Mouse (Mus musculus) embryonic facial prominence, embryonic 10.5 days (tissue): ENCODE results near the gene Atg9a. TPM values are rescaled to one million over a fixed set of nuclear protein-coding genes. Genes with fewer than 3 reads are reported as not detected.

Experiments used
- DNase-seq: peaks from one replicate; pipeline ENCODE4 v3.0.0-alpha.2; 2017; ENCODE audit warnings: low spot score
- H3K27ac ChIP-seq: fragments of 300-500 bp; sonication (generic); replicated peaks from 2 replicates; pipeline ENCODE4 v1.5.1; 2016; ENCODE audit warnings: mild to moderate bottlenecking
- H3K27me3 ChIP-seq: fragments of 300-500 bp; sonication (generic); replicated peaks from 2 replicates; pipeline ENCODE4 v1.6.1; 2016; ENCODE audit warnings: low read depth, mild to moderate bottlenecking; ENCODE audit not compliant: poor library complexity, severe bottlenecking
- H3K36me3 ChIP-seq: fragments of 300-500 bp; sonication (generic); replicated peaks from 2 replicates; pipeline ENCODE4 v1.6.1; 2016; ENCODE audit warnings: mild to moderate bottlenecking, moderate library complexity
- H3K4me1 ChIP-seq: fragments of 300-500 bp; sonication (generic); 2 replicates; pipeline ENCODE4 v1.6.1; 2016
- H3K4me3 ChIP-seq: fragments of 300-500 bp; sonication (generic); 2 replicates; pipeline ENCODE4 v1.5.1; 2016; ENCODE audit warnings: mild to moderate bottlenecking, moderate library complexity
- H3K9me3 ChIP-seq: fragments of 300-500 bp; sonication (generic); 2 replicates; pipeline ENCODE4 v1.6.1; 2016; ENCODE audit warnings: mild to moderate bottlenecking
- WGBS: fragments of 180-500 bp; shearing (Covaris S2); methylation state at CpG from one replicate; pipeline ENCODE4 v1.1.7; 2016; 5-methylcytosine and 5-hydroxymethylcytosine counted together
- polyA plus RNA-seq: library from polyadenylated mRNA; unstranded; fragments of >200 nt; fragmentation: Nextera tagmentation; extraction: Ambion mirVana; gene quantifications from 2 replicates; pipeline ENCODE4 v1.2.1, GENCODE M21; 2016

Atg9a gene
- polyA plus RNA-seq, 1 experiment from 2014 or later = 21.8 TPM

- Histone ChIP-seq H3K27me3 (peaks cover 31% of the 10 kb centered on the region), H3K27ac (no peak overlapping the region), H3K9me3 (no peaks in the 10 kb centered on the region), H3K4me1 (no peaks in the 10 kb centered on the region), H3K4me3 (no peak overlapping the region), H3K36me3 (no peaks in the 10 kb centered on the region)
- 75% methylated on average over 3 of the region's 3 CpGs for WGBS
- no peak for DNase-seq
Observed at GRCm38 (mm10) chr1:75225473-75225872, 33.5 kb upstream of the Atg9a start.

GRCm38 (mm10) chr1:75223532-75223931 lies 31.5 kb upstream of the Atg9a start:
- 77% methylated on average over 6 of the region's 6 CpGs for WGBS
- H3K27me3 ChIP-seq = peaks cover 51% of the 10 kb centered on the region
- peaks cover 14% of the 10 kb centered on the region for H3K4me1 ChIP-seq
- no peak for DNase-seq
- no peaks in the 10 kb centered on the region for H3K9me3 ChIP-seq
- no peaks in the 10 kb centered on the region for H3K36me3 ChIP-seq
- H3K27ac ChIP-seq = no peak overlapping the region
- H3K4me3 ChIP-seq = no peak overlapping the region

GRCm38 (mm10) chr1:75222926-75223325 lies 30.9 kb upstream of the Atg9a start:
- peaks cover 20% of the 10 kb centered on the region for H3K4me1 ChIP-seq
- H3K27ac ChIP-seq = no peak overlapping the region
- 82% methylated on average over 6 of the region's 6 CpGs for WGBS
- DNase-seq = no peak
- H3K36me3 ChIP-seq = no peaks in the 10 kb centered on the region
- H3K9me3 ChIP-seq = no peaks in the 10 kb centered on the region
- peaks cover 57% of the 10 kb centered on the region for H3K27me3 ChIP-seq
- H3K4me3 ChIP-seq = no peak overlapping the region

- Histone ChIP-seq H3K9me3 (no peaks in the 10 kb centered on the region), H3K4me1 (peaks cover 25% of the 10 kb centered on the region), H3K4me3 (no peak overlapping the region), H3K27ac (no peak overlapping the region), H3K27me3 (peaks cover 71% of the 10 kb centered on the region), H3K36me3 (no peaks in the 10 kb centered on the region)
- no peak for DNase-seq
- WGBS = 84% methylated on average over 3 of the region's 3 CpGs
Observed at GRCm38 (mm10) chr1:75221538-75221937, 29.5 kb upstream of the Atg9a start.

- peaks cover 85% of the 10 kb centered on the region for H3K27me3 ChIP-seq
- peak within 1 kb of the TSS; percentile 32; the same call in 1 of the 2 replicates for H3K27ac ChIP-seq
- peak; percentile 60 for DNase-seq
- peaks cover 25% of the 10 kb centered on the region for H3K4me1 ChIP-seq
- no peaks in the 10 kb centered on the region for H3K9me3 ChIP-seq
- H3K4me3 ChIP-seq = peak within 1 kb of the TSS; percentile 63
- WGBS = 1% methylated on average over 34 of the region's 34 CpGs
- peaks cover 16% of the 10 kb centered on the region for H3K36me3 ChIP-seq
Observed at GRCm38 (mm10) chr1:75219531-75219930, 27.5 kb upstream of the Atg9a start, which contains the start of gene Tuba4a. TSS of gene Tuba4a (minus strand) at chr1:75219865.

- Histone ChIP-seq H3K27ac (no peak overlapping the region), H3K27me3 (peaks cover 85% of the 10 kb centered on the region), H3K36me3 (peaks cover 21% of the 10 kb centered on the region), H3K4me1 (peaks cover 25% of the 10 kb centered on the region), H3K4me3 (peak overlapping the region; percentile 63), H3K9me3 (no peaks in the 10 kb centered on the region)
- DNase-seq = peak; percentile 80
- WGBS = under 1% methylated on average over 24 of the region's 24 CpGs
Observed at GRCm38 (mm10) chr1:75219078-75219477, 27.1 kb upstream of the Atg9a start.

GRCm38 (mm10) chr1:75218227-75219001 lies 26.4 kb upstream of the Atg9a start:
- Histone ChIP-seq H3K9me3 (no peaks in the 10 kb centered on the region), H3K27me3 (peaks cover 83% of the 10 kb centered on the region), H3K36me3 (peaks cover 28% of the 10 kb centered on the region), H3K27ac (peak overlapping the region; percentile 32; the same call in 1 of the 2 replicates), H3K4me1 (peaks cover 25% of the 10 kb centered on the region), H3K4me3 (peak overlapping the region; percentile 63)
- peak; percentile 44 for DNase-seq
- 2% methylated on average over 38 of the region's 38 CpGs for WGBS

- Histone ChIP-seq H3K9me3 (no peaks in the 10 kb centered on the region), H3K4me1 (peaks cover 27% of the 10 kb centered on the region), H3K36me3 (peaks cover 33% of the 10 kb centered on the region), H3K4me3 (peak overlapping the region; percentile 63), H3K27ac (no peak overlapping the region), H3K27me3 (peaks cover 77% of the 10 kb centered on the region)
- DNase-seq = no peak
- WGBS = 5% methylated on average over 6 of the region's 6 CpGs
Observed at GRCm38 (mm10) chr1:75217893-75218226, 25.9 kb upstream of the Atg9a start.

- Histone ChIP-seq H3K27ac (no peak overlapping the region), H3K27me3 (peaks cover 69% of the 10 kb centered on the region), H3K4me3 (no peak overlapping the region), H3K36me3 (peaks cover 42% of the 10 kb centered on the region), H3K4me1 (peaks cover 36% of the 10 kb centered on the region), H3K9me3 (no peaks in the 10 kb centered on the region)
- 79% methylated on average over 13 of the region's 13 CpGs for WGBS
- no peak for DNase-seq
Observed at GRCm38 (mm10) chr1:75216797-75217585, 25.0 kb upstream of the Atg9a start.

- WGBS = 92% methylated on average over 9 of the region's 9 CpGs
- H3K27me3 ChIP-seq = peaks cover 57% of the 10 kb centered on the region
- no peak overlapping the region for H3K27ac ChIP-seq
- no peak overlapping the region for H3K4me3 ChIP-seq
- H3K36me3 ChIP-seq = peaks cover 45% of the 10 kb centered on the region
- H3K9me3 ChIP-seq = no peaks in the 10 kb centered on the region
- H3K4me1 ChIP-seq = peaks cover 46% of the 10 kb centered on the region
- no peak for DNase-seq
Observed at GRCm38 (mm10) chr1:75215785-75216184, 23.8 kb upstream of the Atg9a start.

GRCm38 (mm10) chr1:75214886-75215285 lies 22.9 kb upstream of the Atg9a start:
- Histone ChIP-seq H3K27ac (no peak overlapping the region), H3K27me3 (peaks cover 48% of the 10 kb centered on the region), H3K36me3 (peaks cover 45% of the 10 kb centered on the region), H3K9me3 (no peaks in the 10 kb centered on the region), H3K4me1 (peaks cover 51% of the 10 kb centered on the region), H3K4me3 (no peak overlapping the region)
- DNase-seq = no peak
- 80% methylated on average over 5 of the region's 5 CpGs for WGBS

GRCm38 (mm10) chr1:75214442-75214841 lies 22.4 kb upstream of the Atg9a start:
- 83% methylated on average over 2 of the region's 2 CpGs for WGBS
- no peaks in the 10 kb centered on the region for H3K9me3 ChIP-seq
- H3K4me1 ChIP-seq = peaks cover 51% of the 10 kb centered on the region
- no peak for DNase-seq
- H3K36me3 ChIP-seq = peaks cover 45% of the 10 kb centered on the region
- no peak overlapping the region for H3K27ac ChIP-seq
- H3K27me3 ChIP-seq = peaks cover 46% of the 10 kb centered on the region
- no peak overlapping the region for H3K4me3 ChIP-seq

GRCm38 (mm10) chr1:75213096-75213495 lies 21.1 kb upstream of the Atg9a start:
- peaks cover 45% of the 10 kb centered on the region for H3K36me3 ChIP-seq
- no peak overlapping the region for H3K27ac ChIP-seq
- H3K4me3 ChIP-seq = no peak overlapping the region
- WGBS = 93% methylated on average over 7 of the region's 7 CpGs
- DNase-seq = no peak
- H3K4me1 ChIP-seq = peaks cover 49% of the 10 kb centered on the region
- H3K9me3 ChIP-seq = no peaks in the 10 kb centered on the region
- H3K27me3 ChIP-seq = peaks cover 45% of the 10 kb centered on the region
